Mouse (Mus musculus): ENCODE measurements around the gene Gfra4. TPM values are rescaled to one million over a fixed set of nuclear protein-coding genes. Genes with fewer than 3 reads are reported as not detected.

Gene Gfra4
- polyA plus RNA-seq, 1 experiment from 2014 or later: 0.07 TPM

DNA sequence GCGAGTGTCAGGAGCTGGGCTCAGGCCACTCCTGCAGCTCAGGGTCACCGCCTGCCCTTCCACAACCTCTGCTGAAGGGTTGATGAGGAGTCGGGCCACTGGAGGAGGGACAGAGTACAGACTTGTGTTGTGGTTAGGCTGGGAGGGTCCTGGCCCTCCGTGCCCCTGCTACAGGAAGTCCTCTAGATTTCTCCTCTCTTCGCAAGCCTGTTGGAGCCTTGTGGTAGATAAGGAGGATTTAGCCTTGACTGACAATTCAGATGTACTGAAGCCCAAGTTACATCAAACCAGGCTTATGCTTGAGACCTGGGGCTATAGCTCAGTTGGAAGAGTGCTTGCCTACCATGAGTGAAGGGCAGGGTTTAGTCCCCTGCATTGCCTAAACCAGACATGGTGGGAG is 37.6 kb upstream of the Gfra4 start:
- Histone ChIP-seq H3K27ac (ENCODE audit: low read depth) (no peak overlapping the region), H3K4me2 (ENCODE audit: low read depth, low read length) (no peak overlapping the region), H3K9ac (replicated peaks) (no peak overlapping the region), H3K27me3 (ENCODE audit: insufficient read depth, low read length) (no peaks in the 10 kb centered on the region), H3K4me3 (ENCODE audit: low read depth, low read length) (no peak overlapping the region), H3K9me3 (ENCODE audit: low read length) (no peaks in the 10 kb centered on the region), H3K36me3 (replicated peaks; ENCODE audit: insufficient read depth, low read length) (no peaks in the 10 kb centered on the region), H3K4me1 (ENCODE audit: insufficient read depth) (no peaks in the 10 kb centered on the region)
- TF ChIP-seq CTCF (IDR thresholded peaks at IDR 0.05; ENCODE audit: low read depth) (no peak), EP300 (IDR thresholded peaks at IDR 0.05; ENCODE audit: low read depth) (no peak)
- DNase-seq: no peak
- 26% methylated on average over 5 of the region's 5 CpGs for WGBS (ENCODE audit: insufficient replicate concordance)
- no peak for ATAC-seq

DNA sequence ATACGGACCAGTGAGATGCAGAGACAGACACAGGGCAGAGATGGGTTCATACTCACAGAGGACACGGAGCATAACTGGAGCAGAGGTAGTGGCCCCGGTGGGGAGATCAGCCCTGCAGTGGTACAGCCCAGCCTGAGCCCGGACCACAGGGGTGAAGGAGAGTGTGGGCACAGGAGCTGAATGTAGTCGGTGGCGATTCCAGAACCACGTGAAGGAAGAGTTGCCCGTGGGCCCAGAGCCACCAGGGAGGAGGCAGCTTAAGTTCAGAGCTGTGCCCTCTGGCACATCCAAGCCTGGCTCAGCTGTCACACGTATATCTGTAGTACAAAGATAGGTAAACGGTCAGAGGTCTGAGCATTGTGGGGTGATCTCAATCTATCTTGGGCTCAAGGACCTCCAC is 29.6 kb upstream of the Gfra4 start:
- no peak for ATAC-seq
- Histone ChIP-seq H3K9me3 (ENCODE audit: low read length) (no peaks in the 10 kb centered on the region), H3K4me1 (ENCODE audit: insufficient read depth) (no peaks in the 10 kb centered on the region), H3K9ac (replicated peaks) (no peak overlapping the region), H3K4me3 (ENCODE audit: low read depth, low read length) (no peak overlapping the region), H3K36me3 (replicated peaks; ENCODE audit: insufficient read depth, low read length) (no peaks in the 10 kb centered on the region), H3K4me2 (ENCODE audit: low read depth, low read length) (no peak overlapping the region), H3K27ac (ENCODE audit: low read depth) (no peak overlapping the region), H3K27me3 (ENCODE audit: insufficient read depth, low read length) (0 out of 2 replicates have a peak, but pooled peaks cover 5% of the 10 kb centered on the region)
- WGBS (ENCODE audit: insufficient replicate concordance): 75% methylated on average over 10 of the region's 10 CpGs
- no peak for TF ChIP-seq CTCF (IDR thresholded peaks at IDR 0.05; ENCODE audit: low read depth)
- no peak for TF ChIP-seq EP300 (IDR thresholded peaks at IDR 0.05; ENCODE audit: low read depth)
- no peak for DNase-seq

DNA sequence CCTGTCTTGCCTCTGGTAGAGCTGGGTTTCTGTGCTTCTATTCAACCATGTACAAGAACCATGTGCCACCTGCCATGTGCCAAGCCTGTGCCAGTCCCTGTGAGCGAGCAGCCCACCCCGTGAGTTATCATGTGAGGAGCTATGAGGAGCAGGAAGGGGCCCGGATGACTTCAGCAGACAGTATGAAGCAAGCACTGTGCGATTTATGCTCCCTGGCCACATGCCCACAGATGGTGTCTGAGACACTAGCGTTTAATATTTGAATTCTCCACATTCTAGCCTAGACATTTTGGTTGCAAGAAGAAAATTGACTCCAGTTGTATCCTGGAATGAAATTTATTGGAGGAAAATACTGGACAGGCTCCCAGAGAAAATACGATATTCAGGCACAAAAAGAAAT is 24.6 kb upstream of the Gfra4 start:
- WGBS (ENCODE audit: insufficient replicate concordance): 52% methylated on average over 6 of the region's 6 CpGs

DNA sequence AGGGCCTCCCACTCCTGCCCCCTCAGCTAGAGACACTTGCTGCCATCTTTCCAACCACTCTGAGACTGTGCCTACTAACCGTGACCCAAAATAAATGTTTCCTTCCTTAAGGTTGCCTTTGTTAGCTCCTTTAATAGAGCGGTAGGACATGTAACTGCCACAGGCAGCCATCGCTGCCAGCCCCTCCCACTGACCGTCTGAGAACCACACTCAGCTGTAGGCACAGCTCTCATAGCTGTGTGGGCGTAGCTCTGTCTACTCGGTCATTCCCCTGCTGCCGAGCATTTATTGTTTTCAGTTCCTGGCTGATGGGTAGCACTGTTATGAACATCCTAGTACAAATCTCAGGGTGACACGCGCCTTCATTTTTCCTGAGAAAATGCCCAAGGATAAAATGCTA is 23.5 kb upstream of the Gfra4 start:
- Histone ChIP-seq H3K9ac (replicated peaks) (no peak overlapping the region), H3K36me3 (replicated peaks; ENCODE audit: insufficient read depth, low read length) (no peaks in the 10 kb centered on the region), H3K9me3 (ENCODE audit: low read length) (no peaks in the 10 kb centered on the region), H3K4me3 (ENCODE audit: low read depth, low read length) (no peak overlapping the region), H3K27me3 (ENCODE audit: insufficient read depth, low read length) (peaks cover 40% of the 10 kb centered on the region), H3K27ac (ENCODE audit: low read depth) (no peak overlapping the region), H3K4me2 (ENCODE audit: low read depth, low read length) (no peak overlapping the region), H3K4me1 (ENCODE audit: insufficient read depth) (no peaks in the 10 kb centered on the region)
- WGBS (ENCODE audit: insufficient replicate concordance): 57% methylated on average over 9 of the region's 9 CpGs
- DNase-seq (no peak), ATAC-seq (no peak)
- TF ChIP-seq CTCF (IDR thresholded peaks at IDR 0.05; ENCODE audit: low read depth) (no peak), EP300 (IDR thresholded peaks at IDR 0.05; ENCODE audit: low read depth) (no peak)

More for the DNA sequence above, 24.6 kb upstream of the Gfra4 start:
- peaks cover 31% of the 10 kb centered on the region for H3K27me3 ChIP-seq (ENCODE audit: insufficient read depth, low read length)
- H3K27ac ChIP-seq (ENCODE audit: low read depth): no peak overlapping the region
- no peaks in the 10 kb centered on the region for H3K9me3 ChIP-seq (ENCODE audit: low read length)
- H3K4me1 ChIP-seq (ENCODE audit: insufficient read depth): no peaks in the 10 kb centered on the region
- H3K9ac ChIP-seq (replicated peaks): no peak overlapping the region
- no peaks in the 10 kb centered on the region for H3K36me3 ChIP-seq (replicated peaks; ENCODE audit: insufficient read depth, low read length)
- DNase-seq (no peak), ATAC-seq (no peak)
- H3K4me2 ChIP-seq (ENCODE audit: low read depth, low read length): no peak overlapping the region
- TF ChIP-seq EP300 (IDR thresholded peaks at IDR 0.05; ENCODE audit: low read depth): no peak
- TF ChIP-seq CTCF (IDR thresholded peaks at IDR 0.05; ENCODE audit: low read depth): no peak
- H3K4me3 ChIP-seq (ENCODE audit: low read depth, low read length): no peak overlapping the region

DNA sequence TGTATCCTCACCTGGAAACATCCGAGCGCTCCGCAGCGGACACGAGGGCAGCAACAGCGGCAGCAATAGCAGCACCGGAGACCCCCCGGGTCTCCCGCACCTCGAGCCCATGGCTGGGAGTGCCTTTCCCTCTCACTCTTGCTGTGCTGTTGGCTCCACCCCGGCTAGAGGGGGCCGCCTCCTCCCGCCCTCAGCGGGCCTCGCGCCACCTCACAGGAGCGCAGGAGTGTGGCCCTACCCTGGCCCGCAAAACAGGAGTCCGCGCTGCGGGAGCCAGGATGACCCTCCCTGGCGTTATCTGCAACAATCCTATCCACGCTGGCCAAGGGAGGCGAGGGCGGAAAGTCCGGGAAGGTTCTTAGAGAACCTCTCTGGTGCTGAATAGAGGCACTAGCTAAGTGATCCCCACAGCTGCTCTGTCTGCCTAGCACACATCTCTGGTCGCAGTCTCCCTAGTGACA is 20.5 kb upstream of the Gfra4 start, which contains the start of gene Adam33:
TSS of gene Adam33 (minus strand) at position 411 of the 461 bp plus-strand sequence.
- Histone ChIP-seq H3K27ac (ENCODE audit: low read depth) (no peak within 1 kb of the TSS), H3K9me3 (ENCODE audit: low read length) (no peaks in the 10 kb centered on the region), H3K27me3 (ENCODE audit: insufficient read depth, low read length) (peaks cover 39% of the 10 kb centered on the region), H3K4me3 (ENCODE audit: low read depth, low read length) (no peak within 1 kb of the TSS), H3K36me3 (replicated peaks; ENCODE audit: insufficient read depth, low read length) (no peaks in the 10 kb centered on the region), H3K4me2 (ENCODE audit: low read depth, low read length) (peak within 1 kb of the TSS; percentile 15; the same call in 1 of the 2 replicates), H3K9ac (replicated peaks) (no peak within 1 kb of the TSS), H3K4me1 (ENCODE audit: insufficient read depth) (no peaks in the 10 kb centered on the region)
- DNase-seq (no peak), ATAC-seq (no peak)
- 3% methylated on average over 19 of the region's 27 CpGs for WGBS (ENCODE audit: insufficient replicate concordance)
- no peak for TF ChIP-seq CTCF (IDR thresholded peaks at IDR 0.05; ENCODE audit: low read depth)
- TF ChIP-seq EP300 (IDR thresholded peaks at IDR 0.05; ENCODE audit: low read depth): no peak

DNA sequence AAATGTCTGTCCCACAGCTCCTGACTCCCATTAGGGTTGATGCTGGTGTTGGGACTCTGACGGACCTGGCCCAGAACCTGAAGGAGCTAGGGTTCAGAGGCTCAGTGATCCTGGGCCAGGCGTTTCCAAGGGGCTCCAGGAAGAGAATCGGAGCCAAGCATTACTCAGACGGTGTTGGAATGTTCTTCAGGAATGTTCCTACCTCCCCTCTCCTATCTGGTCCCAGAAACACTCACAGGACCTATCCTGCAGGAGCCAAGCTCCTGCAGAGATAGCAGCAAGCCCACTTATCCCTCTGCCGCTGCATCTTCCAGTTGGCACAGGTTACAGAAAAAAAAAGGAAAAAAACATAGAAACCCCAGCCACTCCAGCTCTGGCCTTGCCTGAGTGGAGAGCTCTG is 18.7 kb upstream of the Gfra4 start:
- H3K36me3 ChIP-seq (replicated peaks; ENCODE audit: insufficient read depth, low read length): no peaks in the 10 kb centered on the region
- no peak for ATAC-seq
- no peaks in the 10 kb centered on the region for H3K4me1 ChIP-seq (ENCODE audit: insufficient read depth)
- H3K9ac ChIP-seq (replicated peaks): no peak overlapping the region
- H3K27me3 ChIP-seq (ENCODE audit: insufficient read depth, low read length): peaks cover 39% of the 10 kb centered on the region
- no peak overlapping the region for H3K4me2 ChIP-seq (ENCODE audit: low read depth, low read length)
- no peak overlapping the region for H3K4me3 ChIP-seq (ENCODE audit: low read depth, low read length)
- H3K9me3 ChIP-seq (ENCODE audit: low read length): no peaks in the 10 kb centered on the region
- no peak for DNase-seq
- TF ChIP-seq CTCF (IDR thresholded peaks at IDR 0.05; ENCODE audit: low read depth): no peak
- TF ChIP-seq EP300 (IDR thresholded peaks at IDR 0.05; ENCODE audit: low read depth): no peak
- WGBS (ENCODE audit: insufficient replicate concordance): 50% methylated on average over 5 of the region's 5 CpGs
- H3K27ac ChIP-seq (ENCODE audit: low read depth): no peak overlapping the region

DNA sequence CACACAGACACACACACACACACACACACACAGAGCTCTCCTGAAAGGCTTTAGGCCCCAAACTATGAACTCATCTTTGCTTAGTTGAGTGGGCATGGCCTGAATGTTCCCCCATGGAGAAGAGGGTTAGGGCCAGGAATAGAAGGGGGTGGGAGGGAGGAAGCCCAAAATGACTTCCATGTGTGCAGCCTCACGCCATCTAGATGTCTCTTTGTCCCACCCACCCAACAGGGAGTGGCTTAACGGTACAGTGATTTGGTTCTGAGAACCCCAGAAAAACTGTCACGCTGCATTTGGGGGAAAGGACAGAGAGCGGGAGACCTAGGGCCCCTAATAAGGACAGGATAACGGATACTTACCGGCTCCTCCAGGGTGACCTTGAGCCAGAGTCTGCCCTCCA is 17.9 kb upstream of the Gfra4 start:
- Histone ChIP-seq H3K9ac (replicated peaks) (no peak overlapping the region), H3K27me3 (ENCODE audit: insufficient read depth, low read length) (peaks cover 38% of the 10 kb centered on the region)
- no peak for DNase-seq

More for the DNA sequence above, 17.9 kb upstream of the Gfra4 start:
- 47% methylated on average over 6 of the region's 6 CpGs for WGBS (ENCODE audit: insufficient replicate concordance)
- no peak for ATAC-seq
- H3K9me3 ChIP-seq (ENCODE audit: low read length): no peaks in the 10 kb centered on the region
- TF ChIP-seq EP300 (IDR thresholded peaks at IDR 0.05; ENCODE audit: low read depth): no peak
- TF ChIP-seq CTCF (IDR thresholded peaks at IDR 0.05; ENCODE audit: low read depth): no peak
- no peak overlapping the region for H3K4me3 ChIP-seq (ENCODE audit: low read depth, low read length)
- no peaks in the 10 kb centered on the region for H3K36me3 ChIP-seq (replicated peaks; ENCODE audit: insufficient read depth, low read length)
- no peak overlapping the region for H3K4me2 ChIP-seq (ENCODE audit: low read depth, low read length)
- 0 out of 2 replicates have a peak, but pooled peaks cover 6% of the 10 kb centered on the region for H3K4me1 ChIP-seq (ENCODE audit: insufficient read depth)
- H3K27ac ChIP-seq (ENCODE audit: low read depth): no peak overlapping the region
